Comparison of ENCODE assay signal across 8 mouse cellular contexts in the genomic region with DNA sequence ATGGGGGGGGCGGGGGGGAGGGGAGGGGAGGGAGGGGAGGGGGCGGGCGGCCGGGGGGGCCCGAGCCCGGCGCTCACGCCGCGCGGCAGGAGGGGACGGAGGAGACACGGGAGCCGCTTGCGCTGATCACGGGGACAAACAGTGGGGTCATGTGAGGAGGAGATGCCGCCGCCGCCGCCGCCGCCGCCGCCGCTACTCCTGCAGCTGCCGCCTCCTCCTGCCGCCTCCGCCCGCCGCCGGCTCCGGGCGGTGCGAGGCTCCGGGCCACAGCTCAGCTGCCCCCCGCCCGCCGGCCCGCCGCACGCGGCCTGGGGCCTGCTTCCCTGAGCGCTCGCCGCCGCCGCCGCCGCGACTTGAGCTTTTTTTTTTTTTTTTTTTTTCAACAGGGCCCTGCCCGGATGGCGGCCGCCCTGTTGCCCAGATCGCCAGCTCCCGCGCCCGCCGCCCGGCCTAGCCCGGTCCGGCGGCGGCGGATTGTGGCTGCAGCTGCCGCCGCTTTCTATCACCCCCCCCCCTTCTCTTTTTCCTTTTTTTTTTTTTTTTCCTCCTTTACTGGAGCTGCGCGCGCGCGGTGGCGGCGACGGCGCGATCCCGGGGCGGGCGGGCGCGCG. TPM values are rescaled to one million over a fixed set of nuclear protein-coding genes. Genes with fewer than 3 reads are reported as not detected.
DNase-seq lines count a peak whose midpoint lies in the region; ATAC-seq and TF ChIP-seq lines count a peak whose summit lies in the region.

A gene (minus strand): TSS at position 48 of the 611 bp plus-strand sequence.

- H3K36me3 ChIP-seq in hindbrain, embryonic 10.5 days: peaks cover 68% of the 10 kb centered on the region

- DNase-seq in Patski (ENCODE audit: low read depth, low spot score): no peak
- DNase-seq in cerebellum, adult 9-10 months: peak; percentile 76
- DNase-seq in frontal cortex, adult 2 months (ENCODE audit: extremely low spot score in 1 of 2, low spot score in 1 of 2): peak in 1 of 2 experiments; percentile 81
- DNase-seq in hindbrain, embryonic 10.5 days (ENCODE audit: low spot score): peak; percentile 85
- peak; percentile 72 to 77 for DNase-seq in layer of hippocampus, postnatal 14 days (ENCODE audit: low spot score in 2 of 2)
- DNase-seq in lung, postnatal 36 days: peak; percentile 83
- peak; percentile 87 for DNase-seq in right cerebral cortex, adult 18-20 months
- peak; percentile 66 for DNase-seq in urinary bladder, postnatal 25 days (ENCODE audit: low spot score)

- peak within 1 kb of the TSS; percentile 99 for H3K27ac ChIP-seq in hindbrain, embryonic 10.5 days

- CTCF ChIA-PET in Patski (lab: Charles Lee): no interaction called here

- WGBS in hindbrain, embryonic 10.5 days: under 1% methylated on average over 63 of the region's 82 CpGs

- in situ Hi-C loops in Patski (cut with MboI; ENCODE audit: low pct_unique_long_range_greater_than_20kb): no loop called here

- peaks cover 25% of the 10 kb centered on the region for H3K4me1 ChIP-seq in hindbrain, embryonic 10.5 days (replicated peaks)

- POLR2A ChIA-PET in Patski (lab: Charles Lee): interaction anchor here (0.6 to 1.0 kb wide), 8 partner anchors 9 to 1933 kb away, joined by 3 to 6 read pairs (median 4); a partner anchor contains a TSS

- H3K4me3 ChIP-seq in hindbrain, embryonic 10.5 days: peak within 1 kb of the TSS; percentile 93

- no peaks in the 10 kb centered on the region for H3K9me3 ChIP-seq in hindbrain, embryonic 10.5 days

- no peaks in the 10 kb centered on the region for H3K27me3 ChIP-seq in Patski
- H3K27me3 ChIP-seq in hindbrain, embryonic 10.5 days (ENCODE audit: insufficient read depth, poor library complexity, severe bottlenecking): no peaks in the 10 kb centered on the region

- TF ChIP-seq CTCF in Patski (IDR thresholded peaks at IDR 0.05): no peak

- ATAC-seq in Patski: peak; percentile 42

RNA-seq across cellular contexts. Expression of the gene that starts here (rescaled TPM):
- 114 TPM for polyA plus RNA-seq in Patski (2021)
- polyA plus RNA-seq in frontal cortex, adult 2 months (2012; rRNA removed): 194 and 251 TPM in 2 replicates
- polyA plus RNA-seq in hindbrain, embryonic 10.5 days (2016; fragmentation: Nextera tagmentation; extraction: Ambion mirVana): 23.6 and 26.3 TPM in 2 replicates
- 100 to 1,000 TPM; 122 to 124 TPM for total RNA-seq in layer of hippocampus, postnatal 14 days (2021)
